Mouse (Mus musculus) heart, postnatal 0 days (tissue): Measurements from ENCODE around the gene Cox6a1.

ENCODE experiments used
- CTCF ChIP-seq: IDR thresholded peaks from 2 replicates; pipeline ENCODE4 v1.5.1; 2016; ENCODE audit warnings: antibody characterized with exemption, control low read depth, low read depth
- EP300 ChIP-seq: IDR thresholded peaks from 2 replicates; pipeline ENCODE4 v1.6.1; 2016; ENCODE audit warnings: antibody characterized with exemption, low read depth

- TF ChIP-seq EP300: no peak
- TF ChIP-seq CTCF: no peak
These were observed 16.0 kb upstream of the Cox6a1 start for GRCm38 (mm10) chr5:115364782-115365181.
